Mouse (Mus musculus) CH12.LX (cell line): ENCODE results near the gene Anp32e. TPM values are rescaled to one million over a fixed set of nuclear protein-coding genes. Genes with fewer than 3 reads are reported as not detected.

ENCODE experiments used
- DNase-seq: peaks from one replicate; pipeline ENCODE4 v3.0.0-alpha.2; 2013; ENCODE audit errors: extremely low read depth
- H3K27ac ChIP-seq: 2 replicates; pipeline ENCODE4 v1.5.1; 2012; ENCODE audit warnings: low read depth, mild to moderate bottlenecking, control low read depth, moderate library complexity; ENCODE audit not compliant: insufficient read depth
- H3K27me3 ChIP-seq: replicated peaks from 2 replicates; pipeline ENCODE3; 2012; ENCODE audit warnings: inconsistent platforms
- H3K36me3 ChIP-seq, 2 experiments: replicated peaks in 1 of 2; 2 replicates each; pipeline versions ENCODE3 to v1.6.1; 2012; ENCODE audit warnings: inconsistent platforms in 1 of 2, low read length in 1 of 2, mild to moderate bottlenecking in 1 of 2, mixed read lengths in 1 of 2, moderate library complexity in 1 of 2; ENCODE audit not compliant: control insufficient read depth in 1 of 2, insufficient read depth in 1 of 2
- H3K4me1 ChIP-seq, 2 experiments: 2 replicates each; pipeline ENCODE4 v1.6.1; 2012; ENCODE audit warnings: inconsistent platforms in 1 of 2, moderate library complexity in 1 of 2; ENCODE audit not compliant: insufficient read depth in 2 of 2, control insufficient read depth in 1 of 2
- H3K4me2 ChIP-seq: 2 replicates; pipeline ENCODE4 v1.6.1; 2012; ENCODE audit warnings: low read depth, mild to moderate bottlenecking, control low read depth; ENCODE audit not compliant: poor library complexity, insufficient read depth, severe bottlenecking
- H3K4me3 ChIP-seq, 3 experiments: fragments of 150-350 bp in 1 of 3; sonication (generic) in 1 of 3; replicated peaks in 1 of 3; 2 replicates each; pipeline versions ENCODE3 to v1.5.1; 2011 to 2012; ENCODE audit warnings: low read depth in 2 of 3, low read length in 2 of 3, mild to moderate bottlenecking in 2 of 3, moderate library complexity in 2 of 3, control low read depth in 1 of 3, improper control_type of control experiment in 1 of 3, inconsistent platforms in 1 of 3, mixed read lengths in 1 of 3; ENCODE audit not compliant: poor library complexity in 1 of 3
- H3K79me2 ChIP-seq: replicated peaks from 2 replicates; pipeline ENCODE4 v1.6.1; 2012; ENCODE audit warnings: mild to moderate bottlenecking, moderate library complexity; ENCODE audit not compliant: control insufficient read depth, poor library complexity, insufficient read depth, severe bottlenecking; ENCODE audit errors: extremely low read depth
- H3K9ac ChIP-seq: 2 replicates; pipeline ENCODE4 v1.6.1; 2012; ENCODE audit warnings: low read depth, mild to moderate bottlenecking, control low read depth, moderate library complexity; ENCODE audit not compliant: insufficient read depth
- H3K9me3 ChIP-seq: replicated peaks from 2 replicates; pipeline ENCODE3; 2012; ENCODE audit warnings: low read length, inconsistent platforms, mixed read lengths
- CHD2 ChIP-seq: IDR thresholded peaks from 2 replicates; pipeline ENCODE4 v1.6.1; 2011; ENCODE audit warnings: low read length, improper control_type of control experiment
- EP300 ChIP-seq: IDR thresholded peaks from 2 replicates; pipeline ENCODE4 v1.6.1; 2011; ENCODE audit warnings: low read length, improper control_type of control experiment
- ETS1 ChIP-seq: conservative IDR thresholded peaks from 2 replicates; pipeline ENCODE4 v1.6.1; 2012; ENCODE audit warnings: low read depth, mild to moderate bottlenecking, inconsistent platforms, low read length, improper control_type of control experiment, moderate library complexity
- HCFC1 ChIP-seq: IDR thresholded peaks from 2 replicates; pipeline ENCODE4 v1.6.1; 2012; ENCODE audit warnings: low read depth, mild to moderate bottlenecking, inconsistent platforms, low read length, improper control_type of control experiment
- MAZ ChIP-seq: IDR thresholded peaks from 2 replicates; pipeline ENCODE4 v1.6.1; 2012; ENCODE audit warnings: low read depth, mild to moderate bottlenecking, inconsistent platforms, low read length, improper control_type of control experiment, moderate library complexity
- NELFE ChIP-seq: IDR thresholded peaks from 2 replicates; pipeline ENCODE4 v1.6.1; 2011; ENCODE audit warnings: low read depth, low read length, improper control_type of control experiment
- POLR2A ChIP-seq: IDR thresholded peaks from 2 replicates; pipeline ENCODE4 v1.6.1; 2011; ENCODE audit warnings: low read depth, mild to moderate bottlenecking, improper control_type of control experiment, low read length
- SIN3A ChIP-seq: IDR thresholded peaks from 2 replicates; pipeline ENCODE4 v1.6.1; 2012; ENCODE audit warnings: low read length, improper control_type of control experiment, inconsistent platforms
- SMC3 ChIP-seq: IDR thresholded peaks from 2 replicates; pipeline ENCODE4 v1.6.1; 2011; ENCODE audit warnings: low read depth, low read length, improper control_type of control experiment
- TBP ChIP-seq: conservative IDR thresholded peaks from 2 replicates; pipeline ENCODE4 v1.6.1; 2011; ENCODE audit warnings: low read depth, low read length, improper control_type of control experiment
- ZC3H11A ChIP-seq: IDR thresholded peaks from 2 replicates; pipeline ENCODE4 v1.6.1; 2012; ENCODE audit warnings: low read depth, mild to moderate bottlenecking, inconsistent platforms, low read length, improper control_type of control experiment
- ZKSCAN1 ChIP-seq: IDR thresholded peaks from 2 replicates; pipeline ENCODE4 v1.6.1; 2012; ENCODE audit warnings: low read depth, inconsistent platforms, low read length, improper control_type of control experiment, borderline replicate concordance
- dilution Hi-C: fragments of 300-500 bp; cut with MboI; formaldehyde crosslinking; loops from 2 replicates; pipeline ENCODE4 v1.14.3; 2020; ENCODE audit warnings: low sequenced_read_pairs; ENCODE audit not compliant: extremely low pct_unique_long_range_greater_than_20kb, extremely low pct_ligation_motif_present
- in situ Hi-C: fragments of 300-500 bp; cut with MboI; formaldehyde crosslinking; loops from 3 replicates; pipeline ENCODE4 v1.14.3; 2019; ENCODE audit warnings: low sequenced_read_pairs, low pct_ligation_motif_present, low pct_unique_long_range_greater_than_20kb, mixed read lengths
- polyA plus RNA-seq: library from polyadenylated mRNA; unstranded; fragments of >175 nt; gene quantifications from 2 replicates; pipeline ENCODE4 v1.2.1, GENCODE M21; 2012; ENCODE audit warnings: low read depth; ENCODE audit not compliant: insufficient read length
- total RNA-seq, 2 experiments: library from RNA; depleted of rRNA; stranded (reverse); fragments of 300-350 nt in 1 of 2; fragments of >200 nt in 1 of 2; gene quantifications; 2 replicates each; pipeline ENCODE4 v1.2.3; 2012 to 2014

Anp32e gene
- total and polyA plus RNA-seq, 3 experiments, result 74.2 to 439 (median 85.2) TPM

DNA sequence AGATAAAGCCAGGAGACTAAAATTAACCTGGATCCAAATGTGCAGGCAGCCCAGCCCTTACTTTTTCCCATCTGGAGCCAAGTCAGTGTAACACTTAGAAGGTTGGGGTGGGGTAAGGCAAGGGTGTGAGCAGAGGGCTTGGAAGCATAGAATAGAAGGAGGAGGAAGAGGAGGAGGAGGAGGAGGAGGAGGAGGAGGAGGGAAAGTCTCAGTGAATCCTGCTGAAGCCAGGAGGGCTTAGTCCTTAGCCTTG, 26.7 kb upstream of the Anp32e start:
- H3K4me3 ChIP-seq, result no peak overlapping the region
- peaks cover 11% of the 10 kb centered on the region for H3K27me3 ChIP-seq
- H3K9me3 ChIP-seq, result no peaks in the 10 kb centered on the region
- H3K4me1 ChIP-seq, result peaks cover 7 to 15% of the 10 kb centered on the region in 2 experiments; a peak in 3 of 4 replicates
- DNase-seq, result no peak
- peaks cover 3 to 27% of the 10 kb centered on the region in 2 experiments for H3K36me3 ChIP-seq
- no peak overlapping the region for H3K27ac ChIP-seq
- no peaks in the 10 kb centered on the region for H3K79me2 ChIP-seq
- no peak overlapping the region for H3K9ac ChIP-seq
- dilution Hi-C loops (no loop called here), in situ Hi-C loops (loop anchor here (5.0 kb wide), 1 partner anchor 35 kb away; no protein-coding TSS in a partner anchor)
- TF ChIP-seq ZKSCAN1 (no peak), ZC3H11A (no peak), MAZ (no peak), POLR2A (no peak), NELFE (no peak), SIN3A (no peak)
- no peak overlapping the region for H3K4me2 ChIP-seq

DNA sequence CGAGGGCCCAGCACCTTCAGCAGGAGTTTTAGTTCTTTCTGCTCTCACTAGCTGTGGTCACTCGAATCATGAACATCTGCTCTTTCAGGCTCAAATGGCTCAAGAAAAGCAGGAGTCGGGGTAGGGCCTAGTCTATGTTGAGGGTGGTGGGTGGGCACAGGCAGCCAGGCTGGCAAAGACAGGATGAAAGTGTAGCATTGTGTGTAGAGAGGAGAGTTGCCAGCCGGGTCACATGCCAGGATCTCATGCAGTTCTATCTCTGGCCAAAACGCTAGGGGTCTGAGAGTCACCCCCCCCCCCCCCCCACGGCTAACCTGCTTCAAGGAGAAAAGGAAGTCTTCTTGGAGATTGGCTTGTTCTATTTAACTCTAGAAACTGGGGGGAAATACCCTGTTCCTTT, 26.4 kb upstream of the Anp32e start:
- in situ Hi-C loops (loop anchor here (5.0 kb wide), 1 partner anchor 35 kb away; no protein-coding TSS in a partner anchor), dilution Hi-C loops (no loop called here)
- Histone ChIP-seq H3K4me1 (peaks cover 7 to 15% of the 10 kb centered on the region in 2 experiments; a peak in 3 of 4 replicates), H3K27ac (no peak overlapping the region), H3K9me3 (no peaks in the 10 kb centered on the region), H3K4me3 (no peak overlapping the region), H3K36me3 (peaks cover 3 to 25% of the 10 kb centered on the region in 2 experiments), H3K27me3 (peaks cover 12% of the 10 kb centered on the region), H3K4me2 (no peak overlapping the region), H3K79me2 (no peaks in the 10 kb centered on the region), H3K9ac (no peak overlapping the region)
- DNase-seq, result no peak
- TF ChIP-seq TBP (no peak), ETS1 (no peak), EP300 (no peak), SMC3 (no peak)

DNA sequence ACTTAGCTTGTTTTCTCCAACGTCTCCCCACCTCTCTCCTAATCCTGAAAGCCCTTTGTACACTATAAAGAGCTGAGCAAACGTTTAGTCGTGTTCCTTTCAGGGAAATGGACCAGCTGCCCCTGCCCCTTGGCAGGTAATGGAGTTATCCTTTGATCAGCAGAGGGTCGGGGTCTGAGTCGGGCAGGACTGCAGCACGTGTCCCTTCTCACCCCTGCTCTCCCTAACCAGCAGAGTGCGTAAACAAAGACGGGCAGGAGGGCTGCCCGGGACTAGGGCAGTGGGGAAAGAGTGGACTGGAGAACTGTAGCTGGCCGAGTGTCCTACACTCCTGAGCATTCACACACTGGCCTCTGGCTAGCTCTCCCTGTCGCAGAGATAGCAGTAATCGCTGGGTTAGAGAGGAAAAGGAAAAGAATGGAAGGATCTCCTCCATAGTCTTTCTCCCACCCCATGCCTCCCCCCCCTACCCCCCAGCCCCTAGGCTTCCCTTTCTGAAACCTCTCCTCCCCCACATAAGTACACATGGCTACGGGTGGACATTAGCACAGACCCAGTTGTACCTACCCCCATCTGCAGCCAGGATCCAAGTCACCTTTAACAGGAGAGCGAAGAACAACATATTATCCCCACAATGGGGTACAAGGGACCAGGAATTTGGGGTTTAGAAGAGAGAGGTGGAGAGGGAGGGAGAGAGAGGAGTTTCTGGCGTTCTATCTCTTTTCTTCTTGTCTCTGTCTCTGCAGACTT, 25.1 kb upstream of the Anp32e start:
- dilution Hi-C loops, result no loop called here
- peaks cover 12% of the 10 kb centered on the region for H3K27me3 ChIP-seq
- H3K79me2 ChIP-seq, result no peaks in the 10 kb centered on the region
- H3K9ac ChIP-seq, result no peak overlapping the region
- in situ Hi-C loops, result loop anchor here (5.0 kb wide), 1 partner anchor 37 kb away; no protein-coding TSS in a partner anchor
- H3K4me1 ChIP-seq, result peaks cover 7 to 15% of the 10 kb centered on the region in 2 experiments; a peak in 3 of 4 replicates
- H3K27ac ChIP-seq, result no peak overlapping the region
- no peak for DNase-seq
- no peak overlapping the region for H3K4me3 ChIP-seq
- H3K9me3 ChIP-seq, result no peaks in the 10 kb centered on the region
- H3K4me2 ChIP-seq, result no peak overlapping the region
- peaks cover 0 to 12% of the 10 kb centered on the region in 2 experiments for H3K36me3 ChIP-seq
- TF ChIP-seq HCFC1 (no peak), CHD2 (no peak)
